Mouse (Mus musculus) T-cell, adult 66 days (primary cell): ENCODE results near the gene Gm21828. TPM values are rescaled to one million over a fixed set of nuclear protein-coding genes. Genes with fewer than 3 reads are reported as not detected.

ENCODE experiments used
- total RNA-seq, 2 experiments: library from RNA; stranded (reverse); gene quantifications; 3 replicates in 1 of 2; 4 replicates in 1 of 2; pipeline ENCODE4 v1.2.4; 2023

Gene Gm21828
- not detected for total RNA-seq

GRCm38 (mm10) chrY:13223828-13224227 lies at the start of gene Gm21828:
Gene Gm21828, minus strand, starts transcription at chrY:13223928.

GRCm38 (mm10) chrY:13252091-13252490 lies 28.4 kb upstream of the Gm21828 start, which contains the start of the genes Gm21440 and Gm21454:
Gene Gm21440, plus strand, starts transcription at chrY:13252391.
Gene Gm21454, plus strand, starts transcription at chrY:13252442.

Other genes with a start within 250 kb of the Gm21828 start
- not detected for gene Gm20807, start 181.0 kb downstream of the Gm21828 start, total RNA-seq
- gene Gm21891, start 90.4 kb downstream of the Gm21828 start, total RNA-seq, result not detected
- gene Gm21425, start 62.0 kb downstream of the Gm21828 start, total RNA-seq, result not detected
- not detected for gene Gm21440, start 28.5 kb upstream of the Gm21828 start, total RNA-seq
- not detected for gene Gm21454, start 28.5 kb upstream of the Gm21828 start, total RNA-seq
- not detected for gene Gm21725, start 125.1 kb upstream of the Gm21828 start, total RNA-seq
- gene Gm21866, start 241.7 kb upstream of the Gm21828 start, total RNA-seq, result not detected